Mouse (Mus musculus) bone marrow, adult 2 months (tissue): ENCODE results near the gene Cngb1.

Experiments
- CTCF ChIP-seq: fragments of 200-500 bp; IDR thresholded peaks from 2 replicates; pipeline ENCODE4 v1.5.1; 2011; ENCODE audit warnings: low read length, control low read depth; ENCODE audit not compliant: control insufficient read depth, insufficient read depth
- POLR2A ChIP-seq: fragments of 200-500 bp; IDR thresholded peaks from 2 replicates; pipeline ENCODE4 v1.6.1; 2011; ENCODE audit warnings: low read depth, mild to moderate bottlenecking, control low read depth, low read length, borderline replicate concordance; ENCODE audit not compliant: control insufficient read depth

- TF ChIP-seq POLR2A (no peak), CTCF (no peak)
These were observed 33.5 kb downstream of the Cngb1 start for GRCm38 (mm10) chr8:95272871-95273270.
